Mouse (Mus musculus) natural killer cell, adult 2 months (primary cell): ENCODE measurements around the gene Gigyf2.

Experiments
- DNase-seq, 2 experiments: peaks; one replicate each; pipeline ENCODE4 v3.0.0; 2022; ENCODE audit warnings: low spot score in 2 of 2

Gigyf2 gene

DNA sequence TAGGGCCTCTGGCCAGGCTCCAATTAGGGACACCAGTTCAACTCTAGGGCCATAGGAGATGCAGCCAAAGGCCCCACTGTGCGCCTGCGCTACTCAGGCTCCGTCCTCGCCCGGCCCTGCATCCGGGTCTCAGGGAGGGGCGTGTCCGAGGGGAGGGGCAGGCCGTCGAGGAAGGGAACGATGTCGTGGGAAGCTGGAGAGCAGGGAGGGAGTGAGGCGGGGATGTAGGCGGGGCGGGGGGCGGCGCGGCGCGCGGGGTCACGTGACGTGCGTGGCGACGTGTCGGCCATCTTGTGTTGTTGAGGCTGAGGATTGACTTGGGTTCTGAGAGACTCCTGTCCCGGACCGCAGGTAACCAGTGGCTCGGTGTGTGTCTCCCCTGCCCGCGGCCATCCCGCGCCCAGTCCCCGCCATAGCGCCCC, at the start of gene Gigyf2:
Gigyf2 (plus strand) TSS at position 257 of the 422 bp plus-strand sequence.
- DNase-seq, result peak; percentile 95 to 96

- no peak for DNase-seq
Measured at GRCm38 (mm10) chr1:87280281-87280680, 46.5 kb upstream of the Gigyf2 start.

DNA sequence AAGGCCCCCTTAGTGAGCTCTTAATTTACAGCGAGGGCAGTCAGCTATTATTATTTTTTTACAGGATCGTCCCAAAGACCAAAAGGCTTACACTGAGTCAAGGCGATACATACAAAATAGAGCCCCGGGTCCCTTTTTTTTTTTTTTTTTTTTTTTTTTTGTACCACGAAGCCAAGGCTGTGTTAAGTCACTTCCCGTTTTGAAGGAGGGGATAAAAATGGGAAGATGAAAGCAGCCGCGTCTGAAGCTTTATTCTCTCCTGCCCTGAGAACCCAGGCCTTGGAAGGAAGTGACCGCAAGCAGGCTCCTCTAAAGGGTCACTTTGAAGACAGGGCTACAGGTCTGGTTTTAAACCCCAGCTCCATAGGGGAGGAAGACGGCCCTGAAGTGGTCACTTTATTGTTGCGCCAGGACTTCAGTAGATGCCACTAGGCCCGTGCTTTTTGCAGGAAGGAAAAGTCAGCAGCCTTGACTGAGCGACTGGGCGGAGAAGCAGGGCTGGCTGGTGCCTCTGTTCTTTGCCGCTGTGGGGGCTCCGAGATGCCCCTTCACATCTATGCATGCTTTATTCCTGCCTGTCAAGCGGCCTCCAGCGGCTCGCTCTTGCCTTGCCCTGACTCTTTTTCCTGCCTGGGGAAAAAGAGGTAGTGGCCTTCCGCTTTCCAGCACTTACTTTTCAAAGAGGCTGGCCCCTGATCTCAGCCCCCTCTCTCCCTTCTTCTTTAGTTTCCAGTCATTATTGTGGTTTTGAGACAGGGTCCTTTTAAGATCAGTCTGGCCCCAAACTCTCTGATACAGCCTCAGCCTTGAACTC, 45.0 kb upstream of the Gigyf2 start:
- DNase-seq, result no peak

- DNase-seq, result no peak
Measured at GRCm38 (mm10) chr1:87282413-87282788, 44.4 kb upstream of the Gigyf2 start.

DNA sequence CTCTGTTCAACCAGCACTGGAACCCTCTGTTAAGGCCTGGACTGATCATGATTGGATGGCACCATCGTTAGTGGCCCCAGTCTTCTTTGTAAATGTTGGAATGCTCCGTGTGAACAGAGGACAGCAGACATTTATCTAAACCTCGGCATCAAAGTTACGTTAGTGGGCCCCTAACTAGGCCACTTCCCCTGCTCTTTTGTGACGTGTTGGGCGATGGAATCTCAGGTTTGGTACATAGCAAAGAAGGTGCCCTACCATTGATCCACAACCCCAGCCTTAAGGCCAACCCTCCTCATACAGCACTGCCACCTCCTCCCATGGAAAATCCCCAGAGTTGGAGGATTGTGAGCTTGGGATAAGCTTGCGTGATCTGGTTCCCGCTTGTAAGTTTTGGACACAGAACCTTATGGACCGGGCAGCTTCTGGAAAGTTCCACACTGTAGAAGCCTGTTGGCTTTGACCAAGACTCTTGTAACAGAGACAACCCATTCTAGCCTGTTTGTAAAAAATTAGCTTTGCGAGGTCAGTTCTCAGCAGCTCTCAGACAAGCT, 43.3 kb upstream of the Gigyf2 start:
- DNase-seq, result no peak

DNA sequence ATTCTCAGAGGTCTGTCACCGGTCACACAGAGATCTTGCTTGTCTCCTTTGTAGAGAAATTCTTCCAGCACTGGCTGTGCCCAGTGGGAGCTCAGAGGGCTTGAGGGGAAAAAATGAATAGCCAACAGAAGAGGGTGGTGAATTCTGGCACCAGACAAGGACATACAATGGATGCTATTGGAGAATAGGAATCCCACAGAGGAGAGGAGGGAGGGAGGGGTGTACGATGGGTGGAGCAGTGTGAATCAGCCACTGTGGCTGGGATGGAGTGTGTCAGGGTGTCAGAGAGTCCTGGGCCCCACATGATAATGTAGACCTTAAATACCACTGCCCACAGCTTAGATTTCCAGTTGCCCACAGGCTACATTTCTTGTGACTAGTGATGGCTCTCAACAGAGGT, 39.7 kb upstream of the Gigyf2 start:
- no peak for DNase-seq

- no peak for DNase-seq
Measured at GRCm38 (mm10) chr1:87291416-87291815, 35.4 kb upstream of the Gigyf2 start.

- DNase-seq, result no peak
Measured at GRCm38 (mm10) chr1:87292420-87293190, 34.2 kb upstream of the Gigyf2 start.

GRCm38 (mm10) chr1:87294063-87294710, 32.6 kb upstream of the Gigyf2 start:
- no peak for DNase-seq

GRCm38 (mm10) chr1:87294951-87295350, 31.8 kb upstream of the Gigyf2 start:
- no peak for DNase-seq

GRCm38 (mm10) chr1:87297346-87297925, 29.4 kb upstream of the Gigyf2 start:
- no peak for DNase-seq

DNA sequence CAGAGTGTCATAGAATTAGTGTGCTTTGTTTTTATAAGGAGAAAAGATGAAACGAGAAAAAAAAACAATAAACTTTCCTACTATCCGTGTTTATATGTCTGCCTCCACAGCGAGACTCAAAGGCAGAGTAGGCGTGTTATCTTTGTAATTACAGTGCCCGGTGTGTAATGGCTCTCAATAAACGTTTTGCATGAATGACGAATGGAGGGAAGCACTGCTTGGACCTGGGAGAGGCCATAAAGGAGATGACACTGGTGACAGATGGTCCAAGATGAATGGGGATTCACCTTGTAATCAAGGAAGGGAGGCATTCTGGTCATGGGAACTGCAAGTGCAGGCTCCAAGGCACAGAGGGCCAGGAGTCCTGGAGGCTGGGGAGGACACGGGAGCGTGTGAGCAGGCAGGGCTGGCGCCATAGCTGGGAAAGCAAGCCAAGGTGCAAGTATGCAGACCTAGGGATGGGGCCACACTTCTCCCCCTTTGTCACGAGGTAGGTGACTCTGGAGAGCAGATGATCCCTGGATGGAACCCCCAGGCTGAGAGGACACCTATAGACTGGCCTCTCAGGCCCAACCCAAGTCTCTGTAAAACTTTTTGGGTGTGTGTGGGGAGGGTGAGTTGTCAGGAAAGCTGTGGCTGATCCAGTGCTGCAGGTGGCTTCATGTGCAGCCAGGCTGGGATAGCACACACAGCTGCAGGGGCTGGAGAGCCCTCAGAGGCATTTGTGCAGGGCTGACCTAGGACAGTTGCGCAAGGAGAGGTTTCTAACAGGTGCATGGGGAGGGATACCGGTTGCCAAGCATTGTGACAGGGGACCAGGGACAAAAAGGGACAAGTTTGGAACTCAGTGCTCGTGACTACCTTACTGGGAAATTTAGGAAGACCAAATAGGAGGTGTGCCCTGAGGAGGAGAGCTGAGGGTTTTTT, 26.2 kb upstream of the Gigyf2 start:
- no peak for DNase-seq

DNA sequence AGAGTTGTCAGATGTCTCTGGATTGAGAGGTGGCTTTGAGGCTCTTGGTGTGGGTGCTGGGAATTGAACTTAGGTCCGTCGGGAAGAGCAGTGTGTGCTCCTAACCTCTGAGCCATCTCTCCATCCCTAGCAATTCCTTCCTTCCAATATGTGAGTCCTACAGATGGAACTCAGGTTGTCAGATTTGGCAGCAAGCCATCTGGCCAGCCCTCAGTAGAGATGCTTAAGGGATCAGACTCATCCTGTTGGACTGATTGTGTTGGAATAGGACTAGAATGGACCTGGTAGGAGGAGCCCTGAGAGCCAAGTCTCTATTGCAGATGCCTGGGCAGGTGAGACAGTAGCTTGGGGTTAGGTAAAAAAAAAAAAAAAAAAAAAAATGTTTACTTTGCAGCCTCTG, 24.8 kb upstream of the Gigyf2 start:
- no peak for DNase-seq

- DNase-seq, result no peak
Measured at GRCm38 (mm10) chr1:87308952-87309351, 17.8 kb upstream of the Gigyf2 start.

DNA sequence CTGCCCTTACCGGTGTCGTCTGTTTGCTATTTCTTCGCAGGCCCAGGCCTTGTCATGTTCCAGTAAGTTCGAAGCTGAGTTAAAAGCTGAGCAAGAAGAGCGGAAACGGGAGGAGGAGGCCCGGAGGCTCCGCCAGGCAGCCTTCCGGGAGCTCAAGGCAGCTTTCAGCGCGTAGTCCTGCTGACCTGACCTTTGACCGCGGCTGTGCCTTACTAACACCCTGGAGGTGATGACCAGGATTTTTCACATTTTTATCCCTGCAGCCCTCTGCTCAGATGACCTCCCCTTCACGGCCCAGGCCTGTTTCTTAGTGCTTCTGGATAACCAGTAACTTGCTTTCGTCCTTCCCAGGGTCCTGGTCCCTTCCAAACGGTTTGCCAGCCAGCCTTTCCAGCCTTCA, 17.2 kb upstream of the Gigyf2 start:
- DNase-seq, result no peak

DNA sequence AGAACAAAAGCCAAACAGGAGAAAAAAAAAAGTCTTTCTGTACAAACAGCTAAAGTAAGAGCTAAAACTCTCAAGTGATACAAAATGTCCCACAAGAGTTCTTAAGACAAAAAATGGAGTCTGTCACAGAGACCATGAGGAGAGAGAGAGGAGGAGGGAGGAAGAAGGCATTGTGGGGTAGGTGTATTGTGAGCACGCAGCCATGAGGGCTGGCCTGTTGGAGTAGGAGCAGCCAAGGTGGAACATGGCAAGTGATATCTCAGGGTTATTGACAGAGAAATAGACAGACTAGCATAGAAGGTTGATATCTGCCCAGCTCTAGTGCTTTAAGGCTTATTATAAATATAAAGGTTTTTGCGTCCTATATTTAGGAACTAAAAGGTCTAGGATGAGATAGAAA, 14.1 kb upstream of the Gigyf2 start:
- DNase-seq, result no peak

- DNase-seq, result no peak
Measured at GRCm38 (mm10) chr1:87313116-87313515, 13.7 kb upstream of the Gigyf2 start.

GRCm38 (mm10) chr1:87313843-87314570, 12.8 kb upstream of the Gigyf2 start:
- no peak for DNase-seq

DNA sequence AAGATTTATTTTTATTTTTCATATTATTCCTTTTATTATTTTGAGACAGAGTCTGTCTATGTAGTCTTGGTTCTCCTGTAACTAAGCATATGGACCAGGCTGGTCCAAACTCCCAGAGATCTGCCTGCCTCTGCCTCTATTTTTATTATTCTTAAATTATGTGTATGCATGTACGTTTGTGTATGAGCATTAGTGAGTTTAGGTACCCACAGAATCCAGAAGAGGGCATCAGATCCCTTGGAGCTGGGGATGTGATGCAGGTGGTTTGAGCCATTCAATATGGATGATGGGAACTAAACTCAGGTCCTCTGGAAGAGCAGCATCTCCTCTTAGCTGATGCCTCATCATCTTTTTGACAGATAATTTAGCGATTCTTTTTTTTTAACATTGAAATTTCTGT, 11.4 kb upstream of the Gigyf2 start:
- no peak for DNase-seq

GRCm38 (mm10) chr1:87315894-87316293, 10.9 kb upstream of the Gigyf2 start:
- no peak for DNase-seq
